Mouse (Mus musculus) neural tube, embryonic 11.5 days (tissue): ENCODE data around the gene Fbxl17. TPM values are rescaled to one million over a fixed set of nuclear protein-coding genes. Genes with fewer than 3 reads are reported as not detected.

Source experiments
- ATAC-seq: fragments of 200-750 bp; cut with Nextera tagmentation; 2 replicates; pipeline ENCODE4 v1.8.0; 2017; ENCODE audit warnings: moderate number of reproducible peaks, mild to moderate bottlenecking, moderate TSS enrichment, moderate library complexity; ENCODE audit not compliant: insufficient read depth, low FRiP score, low TSS enrichment
- DNase-seq: peaks from one replicate; pipeline ENCODE4 v3.0.0-alpha.2; 2015; ENCODE audit warnings: low spot score
- H3K27ac ChIP-seq: fragments of 300-500 bp; sonication (generic); 2 replicates; pipeline ENCODE4 v1.5.1; 2014; ENCODE audit warnings: low read depth, mild to moderate bottlenecking, low read length
- H3K27me3 ChIP-seq: fragments of 300-500 bp; sonication (generic); 2 replicates; pipeline ENCODE4 v1.6.1; 2014; ENCODE audit warnings: mild to moderate bottlenecking, low read length, mixed read lengths; ENCODE audit not compliant: control insufficient read depth, insufficient read depth
- H3K36me3 ChIP-seq: fragments of 300-500 bp; sonication (generic); 2 replicates; pipeline ENCODE4 v1.6.1; 2014; ENCODE audit warnings: mild to moderate bottlenecking, low read length, moderate library complexity, mixed read lengths; ENCODE audit not compliant: control insufficient read depth, insufficient read depth
- H3K4me1 ChIP-seq: fragments of 300-500 bp; sonication (generic); 2 replicates; pipeline ENCODE4 v1.6.1; 2014; ENCODE audit warnings: low read length, mixed read lengths; ENCODE audit not compliant: control insufficient read depth, insufficient read depth
- H3K4me2 ChIP-seq: fragments of 300-500 bp; sonication (generic); 2 replicates; pipeline ENCODE4 v1.6.1; 2014; ENCODE audit warnings: low read depth, mild to moderate bottlenecking, moderate library complexity
- H3K4me3 ChIP-seq: fragments of 300-500 bp; sonication (generic); 2 replicates; pipeline ENCODE4 v1.5.1; 2014; ENCODE audit warnings: low read depth, low read length
- H3K9ac ChIP-seq: fragments of 300-500 bp; sonication (generic); 2 replicates; pipeline ENCODE4 v1.6.1; 2014; ENCODE audit warnings: mild to moderate bottlenecking, low read length
- H3K9me3 ChIP-seq: fragments of 300-500 bp; sonication (generic); 2 replicates; pipeline ENCODE4 v1.6.1; 2016; ENCODE audit warnings: low read length; ENCODE audit not compliant: control insufficient read depth
- WGBS: fragments of 180-500 bp; shearing (Covaris S2); extraction: QIAGEN DNeasy Blood & Tissue Kit; methylation state at CpG from one replicate; pipeline ENCODE4 v1.1.7; 2014; 5-methylcytosine and 5-hydroxymethylcytosine counted together
- polyA plus RNA-seq: library from polyadenylated mRNA; unstranded; fragments of >200 nt; fragmentation: Nextera tagmentation; extraction: Ambion mirVana; gene quantifications from 2 replicates; pipeline ENCODE4 v1.2.1, GENCODE M21; 2014

Gene Fbxl17
- polyA plus RNA-seq, 1 experiment from 2014 or later = 7.8 TPM

DNA sequence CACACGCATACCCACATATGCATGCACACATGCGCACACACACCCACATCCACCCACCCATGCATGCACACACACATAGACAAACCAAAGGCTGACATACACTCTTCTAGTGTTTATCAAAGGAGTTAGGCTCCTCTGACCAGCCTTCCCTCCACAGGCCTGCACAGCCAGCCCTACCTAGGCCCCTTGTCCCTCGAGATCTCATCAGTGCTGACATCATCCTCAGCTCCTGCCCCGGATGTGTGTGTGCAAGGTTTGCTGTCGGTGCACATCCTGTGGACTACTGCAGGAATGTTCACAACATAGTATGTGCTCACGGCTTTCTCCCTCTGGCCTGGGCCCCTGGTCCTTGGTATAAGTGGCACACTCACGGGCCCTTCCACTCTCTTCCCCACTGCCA lies 177.0 kb downstream of the Fbxl17 start:
- no peak overlapping the region for H3K4me3 ChIP-seq
- H3K36me3 ChIP-seq = no peaks in the 10 kb centered on the region
- no peaks in the 10 kb centered on the region for H3K9me3 ChIP-seq
- no peak for ATAC-seq
- WGBS = 88% methylated on average over 6 of the region's 7 CpGs
- H3K27ac ChIP-seq = no peak overlapping the region
- DNase-seq = no peak
- H3K4me2 ChIP-seq = no peak overlapping the region
- no peaks in the 10 kb centered on the region for H3K4me1 ChIP-seq
- no peaks in the 10 kb centered on the region for H3K27me3 ChIP-seq
- H3K9ac ChIP-seq = no peak overlapping the region

- no peak overlapping the region for H3K4me2 ChIP-seq
- ATAC-seq (no peak), DNase-seq (no peak)
- H3K9me3 ChIP-seq = no peaks in the 10 kb centered on the region
- no peak overlapping the region for H3K9ac ChIP-seq
- 29% methylated on average over 5 of the region's 5 CpGs for WGBS
- no peaks in the 10 kb centered on the region for H3K36me3 ChIP-seq
- H3K27ac ChIP-seq = no peak overlapping the region
- H3K4me3 ChIP-seq = no peak overlapping the region
- no peaks in the 10 kb centered on the region for H3K27me3 ChIP-seq
- H3K4me1 ChIP-seq = no peaks in the 10 kb centered on the region
Measured at GRCm38 (mm10) chr17:63321290-63321689, 178.5 kb downstream of the Fbxl17 start.

GRCm38 (mm10) chr17:63317518-63317917 lies 182.3 kb downstream of the Fbxl17 start:
- Histone ChIP-seq H3K4me3 (no peak overlapping the region), H3K9me3 (no peaks in the 10 kb centered on the region), H3K9ac (no peak overlapping the region), H3K36me3 (no peaks in the 10 kb centered on the region), H3K27me3 (no peaks in the 10 kb centered on the region), H3K4me1 (no peaks in the 10 kb centered on the region), H3K27ac (no peak overlapping the region), H3K4me2 (no peak overlapping the region)
- no peak for ATAC-seq
- 86% methylated on average over 7 of the region's 7 CpGs for WGBS
- DNase-seq = no peak

DNA sequence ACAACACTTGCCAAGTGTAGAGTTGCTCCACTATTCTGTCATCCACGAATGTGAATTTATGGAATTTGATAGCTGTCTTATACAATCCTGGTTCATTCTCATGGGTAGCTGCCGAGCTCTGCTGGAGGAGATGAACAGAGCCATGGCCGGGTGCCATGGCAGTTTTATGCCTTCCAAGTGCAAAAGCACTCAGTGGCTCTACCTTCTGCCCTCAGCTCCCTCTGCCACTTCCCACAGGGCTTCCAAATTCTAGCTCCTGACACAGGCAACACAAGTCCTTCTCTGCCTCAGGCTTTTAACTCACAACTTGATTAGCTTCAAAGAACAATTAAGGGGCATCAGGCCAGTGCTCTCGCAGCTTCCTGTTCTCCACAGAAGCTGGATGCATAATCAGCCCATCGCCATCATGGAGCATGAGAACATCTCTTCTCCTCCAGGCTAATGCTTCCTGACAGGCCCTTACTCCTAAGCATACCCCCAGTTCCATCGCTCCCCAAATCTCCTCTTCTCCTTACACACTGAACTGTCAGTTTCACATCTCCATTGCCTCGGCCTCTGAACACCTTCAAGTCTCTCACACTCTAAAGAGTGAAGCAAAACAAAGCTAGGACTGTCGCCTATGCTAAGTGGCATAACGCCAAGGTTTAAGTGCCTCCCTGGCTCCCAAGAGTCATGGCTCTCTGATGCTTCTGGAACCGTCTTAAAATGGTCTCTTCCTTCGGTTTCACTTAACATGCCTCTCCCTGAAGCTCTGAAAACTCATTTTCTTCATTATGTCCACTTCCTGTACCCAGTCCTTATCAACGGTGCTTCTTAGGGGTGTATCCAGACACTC lies 184.0 kb downstream of the Fbxl17 start:
- H3K4me3 ChIP-seq = no peak overlapping the region
- DNase-seq (no peak), ATAC-seq (no peak)
- H3K36me3 ChIP-seq = no peaks in the 10 kb centered on the region
- no peaks in the 10 kb centered on the region for H3K4me1 ChIP-seq
- 90% methylated on average over 12 of the region's 12 CpGs for WGBS
- H3K9ac ChIP-seq = no peak overlapping the region
- no peak overlapping the region for H3K4me2 ChIP-seq
- H3K9me3 ChIP-seq = no peaks in the 10 kb centered on the region
- no peak overlapping the region for H3K27ac ChIP-seq
- no peaks in the 10 kb centered on the region for H3K27me3 ChIP-seq

- Histone ChIP-seq H3K9ac (no peak overlapping the region), H3K4me1 (no peaks in the 10 kb centered on the region), H3K4me3 (no peak overlapping the region), H3K27me3 (no peaks in the 10 kb centered on the region), H3K27ac (no peak overlapping the region), H3K4me2 (no peak overlapping the region), H3K9me3 (no peaks in the 10 kb centered on the region), H3K36me3 (no peaks in the 10 kb centered on the region)
- DNase-seq (no peak), ATAC-seq (no peak)
- 90% methylated on average over 3 of the region's 3 CpGs for WGBS
Measured at GRCm38 (mm10) chr17:63312804-63313203, 187.0 kb downstream of the Fbxl17 start.

GRCm38 (mm10) chr17:63312330-63312729 lies 187.5 kb downstream of the Fbxl17 start:
- no peak overlapping the region for H3K9ac ChIP-seq
- H3K27ac ChIP-seq = no peak overlapping the region
- ATAC-seq = no peak
- no peak overlapping the region for H3K4me2 ChIP-seq
- H3K27me3 ChIP-seq = no peaks in the 10 kb centered on the region
- no peak for DNase-seq
- H3K4me3 ChIP-seq = no peak overlapping the region
- H3K9me3 ChIP-seq = no peaks in the 10 kb centered on the region
- no peaks in the 10 kb centered on the region for H3K36me3 ChIP-seq
- no peaks in the 10 kb centered on the region for H3K4me1 ChIP-seq
- 92% methylated on average over 10 of the region's 10 CpGs for WGBS

GRCm38 (mm10) chr17:63311613-63312012 lies 188.2 kb downstream of the Fbxl17 start:
- Histone ChIP-seq H3K36me3 (no peaks in the 10 kb centered on the region), H3K9ac (no peak overlapping the region), H3K9me3 (no peaks in the 10 kb centered on the region), H3K27me3 (no peaks in the 10 kb centered on the region), H3K4me1 (no peaks in the 10 kb centered on the region), H3K27ac (no peak overlapping the region), H3K4me2 (no peak overlapping the region), H3K4me3 (no peak overlapping the region)
- DNase-seq (no peak), ATAC-seq (no peak)
- WGBS = 91% methylated on average over 3 of the region's 3 CpGs

DNA sequence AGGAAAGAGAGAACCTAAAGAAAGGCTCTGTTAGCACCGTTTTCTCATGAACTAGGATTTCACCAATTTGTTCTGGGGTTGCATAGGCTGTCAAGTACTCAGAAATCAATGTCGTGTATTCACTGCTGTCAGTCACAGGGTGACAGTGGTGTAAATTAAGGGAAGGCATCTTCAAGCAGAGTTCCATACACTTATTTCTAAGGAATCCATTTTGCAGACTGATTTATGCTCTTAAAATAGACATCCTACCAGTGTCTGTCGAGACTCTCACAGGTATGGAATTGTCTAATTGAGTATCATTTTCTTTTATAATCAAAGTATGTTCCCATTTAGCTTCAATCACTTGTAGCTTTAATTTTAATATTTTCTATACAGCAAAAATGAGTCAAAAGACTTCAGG lies 189.8 kb downstream of the Fbxl17 start:
- Histone ChIP-seq H3K27me3 (no peaks in the 10 kb centered on the region), H3K27ac (no peak overlapping the region), H3K4me3 (no peak overlapping the region), H3K9ac (no peak overlapping the region), H3K4me1 (no peaks in the 10 kb centered on the region), H3K9me3 (no peaks in the 10 kb centered on the region), H3K36me3 (no peaks in the 10 kb centered on the region), H3K4me2 (no peak overlapping the region)
- ATAC-seq = no peak
- no peak for DNase-seq
- WGBS = 75% methylated on average over 3 of the region's 3 CpGs

- 48% methylated on average over 4 of the region's 4 CpGs for whole genome bisulfite sequencing
- Histone ChIP-seq H3K36me3 (no peaks in the 10 kb centered on the region), H3K4me3 (no peak overlapping the region), H3K9ac (no peak overlapping the region), H3K4me1 (no peaks in the 10 kb centered on the region; the same call in 1 of the 2 replicates), H3K9me3 (no peaks in the 10 kb centered on the region), H3K27me3 (no peaks in the 10 kb centered on the region), H3K27ac (no peak overlapping the region), H3K4me2 (no peak overlapping the region)
- no peak for DNase-seq
- ATAC-seq = no peak
Measured at GRCm38 (mm10) chr17:63303862-63304261, 196.0 kb downstream of the Fbxl17 start.
